Mouse (Mus musculus) CD4-positive helper T cell, adult 2 months (primary cell): ENCODE results near the gene Klf8.
"Not testable (repeated sequence)": the region's sequence is repeated elsewhere in the genome, so short reads cannot be mapped to it uniquely, and the experiment has no call there.

Experiments
- DNase-seq: peaks from one replicate; pipeline ENCODE4 v3.0.0-alpha.2; 2012; ENCODE audit warnings: low read depth, missing footprints, low spot score

Gene Klf8

DNA sequence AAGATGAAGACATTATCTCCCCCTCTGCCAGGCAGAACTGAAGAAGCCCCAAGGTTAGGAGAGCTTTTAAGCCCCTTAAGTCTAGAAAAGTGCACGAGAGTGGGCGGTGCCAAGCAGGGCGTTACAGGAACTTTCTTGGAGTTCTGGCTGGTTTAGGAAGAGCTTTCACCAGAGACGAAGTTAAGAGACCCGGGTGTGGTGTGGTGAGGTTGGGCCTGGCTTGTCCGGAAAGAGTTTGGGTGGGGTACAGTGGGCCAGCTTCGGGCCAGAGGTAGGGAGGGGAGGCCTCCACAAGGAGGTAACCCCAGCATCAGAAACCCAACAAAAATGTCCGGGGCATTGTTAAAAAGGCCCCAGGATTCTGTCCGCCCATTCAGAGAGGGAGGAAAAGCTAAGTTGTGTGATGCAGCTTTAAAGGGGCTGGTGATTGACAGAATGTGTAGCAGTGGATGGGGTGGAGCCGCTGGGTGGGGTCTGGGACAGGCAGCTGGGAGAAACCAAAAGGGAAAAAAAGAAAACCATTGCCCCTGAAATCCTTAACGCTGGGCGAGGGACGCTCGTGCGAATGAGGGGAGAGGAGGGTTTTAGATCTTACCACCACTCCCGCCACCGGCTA lies at the start of gene Klf8:
Gene Klf8, plus strand, starts transcription at position 163 of the 616 bp plus-strand sequence.
- no peak for DNase-seq

DNA sequence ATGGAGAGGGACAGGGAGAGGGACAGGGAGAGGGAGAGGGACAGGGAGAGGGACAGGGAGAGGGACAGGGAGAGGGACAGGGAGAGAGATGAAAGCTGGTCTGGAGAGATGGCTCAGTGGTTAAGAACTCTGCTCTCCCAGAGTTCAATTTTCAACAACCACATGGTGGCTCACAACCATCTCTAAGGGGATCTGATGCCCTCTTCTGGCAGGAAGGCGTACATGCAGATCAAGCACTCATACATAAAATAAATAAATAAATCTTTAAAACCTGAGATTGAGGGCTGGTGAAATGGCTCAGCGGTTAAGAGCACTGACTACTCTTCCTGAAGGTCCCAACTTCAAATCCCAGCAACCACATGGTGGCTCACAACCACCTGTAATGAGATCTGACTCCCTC lies 38.1 kb upstream of the Klf8 start:
- DNase-seq: peak; percentile 7

GRCm38 (mm10) chrX:153211101-153211500 lies 26.2 kb upstream of the Klf8 start:
- no peak for DNase-seq

DNA sequence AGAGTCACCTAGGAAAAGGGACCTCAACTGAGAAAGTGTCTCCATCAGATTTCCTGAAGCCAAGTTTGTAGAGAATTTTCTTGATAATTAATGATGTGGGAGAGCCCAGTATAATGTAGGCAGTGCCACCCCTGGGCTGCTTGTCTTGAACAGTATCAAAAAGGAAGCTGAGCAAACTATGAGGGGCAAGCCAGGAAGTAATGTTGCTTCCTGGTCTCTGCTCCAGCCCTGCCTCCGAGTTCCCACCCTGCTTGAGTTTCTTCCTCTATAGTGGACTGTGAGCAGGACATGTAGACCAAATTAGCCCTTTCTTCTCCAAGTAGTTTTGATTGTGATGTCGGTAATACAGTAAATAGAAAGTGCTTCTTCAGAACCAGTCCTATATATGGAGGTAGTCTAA lies 6.0 kb upstream of the Klf8 start:
- no peak for DNase-seq

- DNase-seq: no peak
These were observed 4.0 kb upstream of the Klf8 start for GRCm38 (mm10) chrX:153233255-153233654.

GRCm38 (mm10) chrX:153237920-153238504 lies 746 bp downstream of the Klf8 start:
- peak; percentile 13 for DNase-seq

GRCm38 (mm10) chrX:153254256-153254655 lies 17.0 kb downstream of the Klf8 start:
- DNase-seq: no peak

DNA sequence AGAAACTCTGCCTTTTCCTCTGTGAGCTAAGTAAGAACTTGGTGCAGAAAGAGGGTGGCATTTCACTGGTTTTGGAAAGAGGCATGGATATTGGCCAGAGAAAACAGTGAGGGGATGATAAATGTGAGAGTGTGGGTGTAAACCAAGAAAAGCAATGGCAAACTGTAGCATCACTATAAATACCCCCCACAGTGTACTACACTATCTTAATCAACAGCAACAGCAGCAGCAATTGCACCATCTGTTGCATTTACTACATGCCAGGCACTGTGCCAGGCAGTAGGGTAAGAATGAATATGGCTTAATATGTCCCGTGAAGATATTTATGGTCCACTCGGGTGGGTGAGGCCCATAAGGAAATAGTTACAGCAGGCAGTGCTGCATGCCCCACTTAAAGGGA lies 18.2 kb downstream of the Klf8 start:
- no peak for DNase-seq

- no peak for DNase-seq
These were observed 44.9 kb downstream of the Klf8 start for GRCm38 (mm10) chrX:153282185-153282584.

GRCm38 (mm10) chrX:153311356-153311755 lies 74.1 kb downstream of the Klf8 start:
- DNase-seq: no peak

GRCm38 (mm10) chrX:153323105-153323504 lies 85.8 kb downstream of the Klf8 start:
- DNase-seq: no peak

DNA sequence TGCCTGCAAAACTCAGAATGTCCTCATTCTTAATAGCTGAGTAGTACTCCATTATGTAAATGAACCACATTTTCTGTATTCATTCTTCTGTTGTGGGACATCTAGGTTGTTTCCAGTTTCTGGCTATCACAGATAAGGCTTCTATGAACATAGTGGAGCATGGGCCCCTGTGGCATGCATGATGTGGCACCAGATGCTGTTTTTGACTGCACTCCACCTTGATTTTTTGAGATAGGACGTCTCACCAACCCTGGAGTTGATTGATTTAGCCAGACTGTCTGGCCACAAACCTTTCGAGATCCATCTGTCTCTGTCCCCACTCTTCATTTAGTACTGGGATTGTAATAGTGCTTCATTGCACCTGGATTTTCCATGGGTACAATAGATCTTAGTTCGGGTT lies 96.9 kb downstream of the Klf8 start:
- not testable (repeated sequence) for DNase-seq

GRCm38 (mm10) chrX:153359331-153360215 lies 122.3 kb downstream of the Klf8 start:
- DNase-seq: peak; percentile 68

DNA sequence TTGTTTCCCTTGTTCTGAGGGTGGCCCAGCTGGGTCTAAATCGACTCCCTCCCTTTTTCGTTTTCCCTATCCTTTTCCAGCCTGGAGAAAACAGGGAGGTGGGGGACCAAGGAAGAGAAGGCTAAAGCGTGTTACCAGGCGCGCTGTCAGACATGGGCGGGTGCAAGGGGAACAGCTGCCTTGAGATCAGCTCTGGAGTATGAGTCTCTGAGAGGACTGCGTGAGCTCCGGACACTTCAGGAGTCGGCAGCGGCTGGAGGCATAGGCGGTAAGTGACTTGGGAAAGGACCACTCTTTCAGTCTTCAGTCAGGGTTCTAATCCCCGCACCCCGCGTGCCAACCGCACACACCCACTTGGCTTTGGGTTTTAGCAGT lies 122.9 kb downstream of the Klf8 start:
- DNase-seq: peak; percentile 1

GRCm38 (mm10) chrX:153360666-153361269 lies 123.5 kb downstream of the Klf8 start:
- DNase-seq: peak; percentile 2

GRCm38 (mm10) chrX:153366754-153367153 lies 129.5 kb downstream of the Klf8 start:
- DNase-seq: peak; percentile 41

DNA sequence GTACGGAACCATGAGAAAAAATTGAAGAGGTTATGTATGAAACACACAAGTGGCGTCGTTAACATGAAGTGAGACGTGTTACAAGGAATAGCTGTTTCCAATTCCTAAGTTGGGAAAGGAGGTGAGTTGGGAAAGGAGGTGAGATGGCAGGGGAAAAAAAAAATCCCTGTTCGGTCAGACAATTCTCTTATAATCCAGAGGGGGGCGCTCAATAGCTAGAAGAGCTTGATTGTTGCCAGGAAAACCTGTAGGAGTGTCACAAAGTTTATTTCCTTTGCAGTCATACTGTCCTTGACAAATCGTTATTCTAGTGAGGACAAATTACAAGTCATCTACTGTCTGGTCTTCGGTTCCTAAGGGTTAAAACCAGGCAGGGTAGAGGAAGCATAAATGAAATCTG lies 132.5 kb downstream of the Klf8 start:
- peak; percentile 19 for DNase-seq

DNA sequence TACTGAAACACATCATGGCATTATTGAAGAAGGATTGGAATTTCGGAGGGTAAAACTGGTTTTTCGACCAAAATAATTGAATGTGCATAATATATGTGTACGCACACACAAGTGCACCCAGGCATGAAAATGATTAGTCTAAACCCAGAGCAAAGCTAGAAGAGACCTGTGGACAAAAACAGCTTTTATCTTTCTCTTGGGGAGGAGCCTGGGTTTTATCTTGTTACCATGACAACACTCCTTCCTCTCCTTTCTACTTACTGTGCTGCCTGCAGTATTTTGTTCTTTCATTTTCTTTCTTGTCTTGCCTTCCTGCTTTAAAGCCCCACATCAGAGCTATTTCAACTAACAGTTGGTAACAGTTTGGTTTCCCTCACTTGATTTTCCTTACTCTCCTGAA lies 137.8 kb downstream of the Klf8 start:
- DNase-seq: peak; percentile 76

DNA sequence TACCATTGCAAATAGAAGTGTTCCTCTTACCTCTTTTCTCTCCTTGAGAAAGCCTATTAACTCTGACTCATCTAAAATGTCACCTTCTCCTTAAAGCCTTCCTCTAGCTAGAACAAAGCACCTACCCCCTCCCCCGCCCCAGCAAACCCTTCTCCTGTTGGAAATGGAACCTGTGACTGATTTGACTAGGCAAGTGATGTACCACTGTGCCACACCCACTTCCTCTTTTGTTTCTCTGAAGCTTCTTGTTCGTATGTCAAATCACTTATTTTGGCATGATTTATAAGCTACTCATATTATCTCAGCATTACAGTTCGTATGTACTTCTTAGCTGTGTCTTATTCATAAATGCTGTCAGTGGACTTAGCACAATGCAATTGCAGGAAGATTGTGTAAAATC lies 144.5 kb downstream of the Klf8 start:
- DNase-seq: peak; percentile 13

- no peak for DNase-seq
These were observed 152.0 kb downstream of the Klf8 start for GRCm38 (mm10) chrX:153389291-153389690.

DNA sequence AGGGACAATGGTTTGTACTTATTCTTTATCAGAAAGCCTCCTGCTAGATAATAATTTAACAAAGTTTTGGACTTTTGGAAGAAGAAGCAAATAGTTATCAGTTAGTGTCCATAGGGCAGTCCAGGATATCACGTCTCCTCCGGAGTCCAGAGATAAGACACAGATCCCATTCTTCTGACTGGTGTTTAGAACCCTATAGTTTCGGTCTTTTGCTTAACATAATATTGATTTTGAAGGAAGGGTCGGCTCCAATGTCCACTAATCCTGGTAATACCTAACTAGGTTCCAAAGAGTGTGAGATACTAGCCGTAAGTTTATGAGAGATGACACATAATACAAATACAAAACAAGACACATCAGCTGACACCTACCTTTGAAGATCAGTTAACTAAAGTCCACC lies 179.8 kb downstream of the Klf8 start:
- DNase-seq: no peak

DNA sequence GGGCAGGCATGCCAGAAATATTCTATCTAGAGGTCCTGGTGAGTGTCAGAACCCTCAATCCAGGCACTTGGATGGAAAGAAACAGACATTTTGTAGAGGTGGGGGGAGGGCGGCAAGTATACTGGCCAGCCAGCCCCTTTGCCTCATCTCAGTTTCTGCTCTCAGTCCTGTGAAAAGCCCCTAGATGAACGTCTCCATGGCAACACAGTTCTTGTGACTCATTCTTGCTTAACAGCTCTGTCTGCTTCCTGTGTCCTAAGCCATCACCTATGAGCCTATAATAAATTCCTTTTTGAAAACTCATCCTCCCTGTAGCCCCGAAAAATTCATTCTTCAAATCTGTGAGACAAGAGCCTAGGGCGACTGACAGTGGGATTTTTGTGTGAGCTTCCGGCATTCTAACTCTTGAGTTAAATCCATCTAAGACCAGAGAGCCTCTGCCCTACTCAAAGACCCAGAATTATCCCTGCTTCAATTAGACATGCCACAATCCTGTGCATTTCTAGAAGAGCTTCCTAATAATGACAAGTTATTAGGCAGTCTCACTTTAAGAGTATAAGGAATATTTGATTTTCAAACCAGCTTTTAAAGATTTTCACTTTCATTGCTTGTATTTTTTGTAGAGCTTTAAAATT lies 196.5 kb downstream of the Klf8 start:
- DNase-seq: no peak
